Mouse (Mus musculus): ENCODE measurements around the gene Pcsk1n. TPM values are rescaled to one million over a fixed set of nuclear protein-coding genes. Genes with fewer than 3 reads are reported as not detected.

Gene Pcsk1n
- polyA plus RNA-seq (2012; rRNA removed): 0.01 TPM in 2 replicates

GRCm38 (mm10) chrX:7919601-7920383 is at the start of gene Pcsk1n:
TSS of gene Pcsk1n (plus strand) at chrX:7919822.

GRCm38 (mm10) chrX:7878007-7878419 is 41.6 kb upstream of the Pcsk1n start, which contains the start of gene Pim2:
TSS of gene Pim2 (plus strand) at chrX:7878262.

GRCm38 (mm10) chrX:7883841-7884567 is 35.6 kb upstream of the Pcsk1n start, which contains the start of gene Slc35a2:
TSS of gene Slc35a2 (plus strand) at chrX:7884028.

GRCm38 (mm10) chrX:7898880-7899874 is 20.4 kb upstream of the Pcsk1n start, which contains the start of the genes Pqbp1 and Timm17b:
TSS of gene Pqbp1 (minus strand) at chrX:7899269.
TSS of gene Timm17b (plus strand) at chrX:7899357.

GRCm38 (mm10) chrX:7907735-7908134 is 11.9 kb upstream of the Pcsk1n start, which contains the start of gene Gm10491:
TSS of gene Gm10491 (minus strand) at chrX:7907835.

GRCm38 (mm10) chrX:7909242-7909641 is 10.4 kb upstream of the Pcsk1n start, which contains the start of gene Gm10490:
TSS of gene Gm10490 (plus strand) at chrX:7909542.

GRCm38 (mm10) chrX:7928270-7928790 is 8.7 kb downstream of the Pcsk1n start, which contains the start of gene Eras:
TSS of gene Eras (minus strand) at chrX:7928607.

GRCm38 (mm10) chrX:7947108-7947899 is 27.7 kb downstream of the Pcsk1n start, which contains the start of gene Hdac6:
TSS of gene Hdac6 (minus strand) at chrX:7947889.

Other genes starting within 250 kb of the Pcsk1n start
- gene Plp2, start 248.4 kb upstream of the Pcsk1n start, polyA plus RNA-seq (2012; rRNA removed): 37.9 and 40.3 TPM in 2 replicates
- 0.44 and 0.87 TPM in 2 replicates for gene Magix, start 238.6 kb upstream of the Pcsk1n start, polyA plus RNA-seq (2012; rRNA removed)
- 6.4 and 6.9 TPM in 2 replicates for gene Gpkow, start 222.7 kb upstream of the Pcsk1n start, polyA plus RNA-seq (2012; rRNA removed)
- 19.9 and 21.9 TPM in 2 replicates for gene Wdr45, start 205.5 kb upstream of the Pcsk1n start, polyA plus RNA-seq (2012; rRNA removed)
- gene Gm45208, start 197.6 kb upstream of the Pcsk1n start, polyA plus RNA-seq (2012; rRNA removed): 0.05 TPM in 1 of 2 replicates, not detected in the other
- gene Praf2, start 191.4 kb upstream of the Pcsk1n start, polyA plus RNA-seq (2012; rRNA removed): 3.3 and 4.0 TPM in 2 replicates
- 2.8 and 3.8 TPM in 2 replicates for gene Ccdc120, start 168.9 kb upstream of the Pcsk1n start, polyA plus RNA-seq (2012; rRNA removed)
- gene Tfe3, start 157.3 kb upstream of the Pcsk1n start, polyA plus RNA-seq (2012; rRNA removed): 5.0 and 5.3 TPM in 2 replicates
- 24.9 and 29.9 TPM in 2 replicates for gene Gripap1, start 130.1 kb upstream of the Pcsk1n start, polyA plus RNA-seq (2012; rRNA removed)
- gene Kcnd1, start 97.5 kb upstream of the Pcsk1n start, polyA plus RNA-seq (2012; rRNA removed): 0.28 and 0.29 TPM in 2 replicates
- gene Otud5, start 78.5 kb upstream of the Pcsk1n start, polyA plus RNA-seq (2012; rRNA removed): 24.6 and 26.4 TPM in 2 replicates
- 2.5 and 2.7 TPM in 2 replicates for gene Pim2, start 41.6 kb upstream of the Pcsk1n start, polyA plus RNA-seq (2012; rRNA removed)
- 14.2 and 16.2 TPM in 2 replicates for gene Slc35a2, start 35.8 kb upstream of the Pcsk1n start, polyA plus RNA-seq (2012; rRNA removed)
- 36.0 and 38.7 TPM in 2 replicates for gene Pqbp1, start 20.6 kb upstream of the Pcsk1n start, polyA plus RNA-seq (2012; rRNA removed)
- 22.3 and 23.0 TPM in 2 replicates for gene Timm17b, start 20.5 kb upstream of the Pcsk1n start, polyA plus RNA-seq (2012; rRNA removed)
- gene Gm10491, start 12.0 kb upstream of the Pcsk1n start, polyA plus RNA-seq (2012; rRNA removed): not detected in 2 replicates
- gene Gm10490, start 10.3 kb upstream of the Pcsk1n start, polyA plus RNA-seq (2012; rRNA removed): not detected in 2 replicates
- gene Eras, start 8.8 kb downstream of the Pcsk1n start, polyA plus RNA-seq (2012; rRNA removed): not detected in 2 replicates
- gene Hdac6, start 28.1 kb downstream of the Pcsk1n start, polyA plus RNA-seq (2012; rRNA removed): 15.8 and 17.9 TPM in 2 replicates
- gene Gata1, start 58.2 kb downstream of the Pcsk1n start, polyA plus RNA-seq (2012; rRNA removed): 46.9 and 48.4 TPM in 2 replicates
- gene Glod5, start 98.7 kb downstream of the Pcsk1n start, polyA plus RNA-seq (2012; rRNA removed): 0.67 and 1.2 TPM in 2 replicates
- 15.2 and 16.4 TPM in 2 replicates for gene Suv39h1, start 154.9 kb downstream of the Pcsk1n start, polyA plus RNA-seq (2012; rRNA removed)
- 11.4 and 12.1 TPM in 2 replicates for gene Was, start 170.7 kb downstream of the Pcsk1n start, polyA plus RNA-seq (2012; rRNA removed)
- 18.9 and 22.6 TPM in 2 replicates for gene Wdr13, start 213.1 kb downstream of the Pcsk1n start, polyA plus RNA-seq (2012; rRNA removed)
- 156 and 159 TPM in 2 replicates for gene Rbm3, start 226.1 kb downstream of the Pcsk1n start, polyA plus RNA-seq (2012; rRNA removed)

Measured in liver, embryonic 18 days (tissue).